Mouse (Mus musculus) lung, postnatal 4 days (tissue): ENCODE results near the gene Ssbp3.

Source experiments
- DNase-seq, 2 experiments: peaks; one replicate each; pipeline ENCODE4 v3.0.0; 2021

Ssbp3 gene

DNA sequence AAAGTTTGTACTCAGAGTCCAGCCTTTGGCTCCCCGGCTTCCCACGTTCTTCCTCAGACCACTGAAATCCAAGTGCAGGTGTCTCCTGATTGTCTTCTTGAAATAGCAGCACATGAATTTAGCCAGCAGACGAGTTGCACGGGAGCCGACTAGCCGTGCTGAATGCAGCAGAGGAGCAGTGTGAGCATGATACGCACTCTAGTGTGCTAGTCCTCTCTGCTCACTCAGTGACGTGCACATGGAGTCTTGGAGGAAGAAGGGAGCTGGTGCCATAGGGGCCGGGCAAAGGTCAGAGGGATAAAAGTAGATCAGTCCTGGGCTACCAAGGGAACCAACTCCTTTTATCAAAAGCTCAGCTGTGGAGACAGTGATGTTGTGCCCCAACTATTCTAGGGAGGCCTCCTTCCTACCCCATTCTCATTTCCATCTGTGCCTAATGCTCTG lies 103.3 kb downstream of the Ssbp3 start:
- no peak for DNase-seq

DNA sequence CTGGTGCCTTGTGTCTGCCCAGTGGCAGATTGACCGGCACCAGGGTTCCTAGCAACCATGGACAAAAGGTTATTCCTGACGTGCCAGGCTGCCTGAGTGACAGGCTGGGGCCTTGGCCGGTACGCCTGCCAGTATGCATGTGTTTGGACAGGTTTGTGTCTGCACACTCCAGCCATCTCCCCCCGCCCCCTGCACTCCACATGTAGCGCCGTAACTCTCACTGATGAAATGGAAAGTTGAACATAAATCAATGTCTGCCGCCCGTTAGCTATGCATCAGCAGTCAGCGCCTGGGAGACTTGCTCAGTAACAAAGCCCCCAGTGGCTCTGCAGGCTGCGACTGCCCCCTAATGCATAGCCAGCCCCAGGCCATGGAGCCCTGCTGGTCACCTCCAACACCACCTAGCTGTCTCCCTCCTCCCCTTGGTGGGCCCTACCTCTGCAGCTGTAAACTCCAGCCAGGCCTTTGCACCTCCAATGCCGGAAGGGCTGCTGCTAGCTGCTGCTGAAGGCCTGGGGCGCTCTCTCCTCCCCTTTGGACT lies 105.5 kb downstream of the Ssbp3 start:
- peak; percentile 16 to 33 for DNase-seq

DNA sequence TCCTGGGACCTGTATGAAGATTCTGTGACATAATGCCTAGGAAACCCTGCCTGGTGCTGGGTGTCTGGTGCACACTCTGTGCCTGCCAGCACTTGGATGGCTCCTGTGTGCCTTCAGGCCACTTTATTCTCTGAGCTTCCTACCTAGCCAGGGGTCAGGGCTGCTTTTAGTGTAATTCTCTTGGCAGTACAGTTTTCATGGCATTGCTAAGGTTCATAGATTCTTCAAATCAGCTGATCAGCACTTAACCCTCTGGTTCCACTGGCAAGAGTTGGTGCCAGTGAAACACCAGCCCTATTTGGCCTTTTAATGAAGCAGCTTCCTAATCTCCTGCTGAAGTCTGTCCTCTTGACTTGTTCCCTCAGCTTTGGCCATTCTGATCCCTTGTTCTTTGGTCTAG lies 106.8 kb downstream of the Ssbp3 start:
- no peak for DNase-seq

DNA sequence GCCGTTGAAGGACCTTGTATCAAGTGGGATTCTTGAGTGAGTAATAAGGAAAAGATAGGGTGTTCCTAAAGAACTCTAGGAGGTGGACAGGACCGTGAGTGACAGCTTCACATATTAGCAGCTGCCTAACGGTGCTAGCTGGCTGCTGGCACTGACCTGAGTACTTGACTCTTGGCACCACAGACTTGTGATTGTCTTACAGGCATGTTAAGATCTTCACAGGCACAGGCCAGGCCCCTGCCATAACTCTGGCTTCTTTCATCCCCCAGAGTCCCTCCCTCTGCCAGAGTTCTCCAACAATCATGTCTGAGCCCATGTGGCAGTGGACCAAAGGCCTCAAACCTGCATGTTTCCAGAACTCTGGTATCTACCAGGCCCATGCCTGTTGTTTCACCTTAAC lies 108.0 kb downstream of the Ssbp3 start:
- no peak for DNase-seq

DNA sequence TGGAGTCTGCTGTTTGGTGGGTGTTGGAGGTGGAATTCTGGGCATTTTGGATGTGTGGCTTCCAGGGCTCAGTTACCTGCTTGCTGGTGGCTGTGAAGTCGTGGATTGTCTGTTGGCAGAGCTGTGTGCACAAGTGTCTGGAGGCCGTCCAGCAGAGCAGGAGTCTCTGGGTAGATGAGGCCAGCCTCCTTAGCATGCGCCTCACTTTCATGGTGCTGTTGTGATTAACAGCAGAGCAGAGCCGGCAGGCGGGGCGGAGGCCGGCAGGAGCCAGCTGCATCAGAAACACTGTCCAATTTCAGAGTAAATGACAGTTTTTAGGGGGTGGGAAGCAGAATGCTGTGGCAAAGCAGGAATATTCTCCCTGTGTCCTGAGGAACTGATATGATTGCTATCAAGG lies 108.5 kb downstream of the Ssbp3 start:
- DNase-seq, result peak in 1 of 2 experiments; percentile 42

DNA sequence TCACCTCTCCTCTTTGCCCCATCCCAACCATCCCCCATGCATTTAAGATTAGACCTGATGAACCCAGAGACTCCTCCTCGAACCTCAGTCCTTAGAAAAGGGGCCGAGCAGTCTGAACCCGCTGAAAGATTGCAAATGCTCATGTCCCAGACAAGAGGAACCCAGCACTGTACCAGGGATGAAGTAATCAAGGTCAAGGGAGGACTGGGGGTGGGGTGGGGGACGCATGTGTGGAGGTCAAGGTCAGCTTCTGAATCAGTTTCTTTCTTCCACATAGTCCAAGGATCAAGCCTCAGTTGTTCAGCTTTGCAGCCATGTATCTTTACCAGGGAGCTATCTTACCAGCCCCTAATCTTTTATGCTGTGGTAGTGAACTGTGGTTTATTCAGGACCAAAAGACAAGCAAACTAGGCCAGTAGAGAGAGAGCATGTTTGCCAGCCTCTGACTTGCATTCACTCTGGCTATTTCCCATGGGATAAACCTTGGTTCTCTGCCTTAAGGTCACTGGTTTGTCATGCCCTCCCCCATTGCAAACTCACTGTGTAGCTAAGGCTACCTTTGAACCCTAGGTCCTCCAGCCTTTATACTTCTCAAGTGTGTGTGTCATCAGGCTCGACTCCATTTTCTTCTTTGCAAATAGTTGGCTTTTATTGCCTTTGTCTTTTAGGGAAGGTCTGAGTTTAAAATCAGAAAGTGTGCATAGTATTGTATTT lies 109.9 kb downstream of the Ssbp3 start:
- DNase-seq, result no peak

DNA sequence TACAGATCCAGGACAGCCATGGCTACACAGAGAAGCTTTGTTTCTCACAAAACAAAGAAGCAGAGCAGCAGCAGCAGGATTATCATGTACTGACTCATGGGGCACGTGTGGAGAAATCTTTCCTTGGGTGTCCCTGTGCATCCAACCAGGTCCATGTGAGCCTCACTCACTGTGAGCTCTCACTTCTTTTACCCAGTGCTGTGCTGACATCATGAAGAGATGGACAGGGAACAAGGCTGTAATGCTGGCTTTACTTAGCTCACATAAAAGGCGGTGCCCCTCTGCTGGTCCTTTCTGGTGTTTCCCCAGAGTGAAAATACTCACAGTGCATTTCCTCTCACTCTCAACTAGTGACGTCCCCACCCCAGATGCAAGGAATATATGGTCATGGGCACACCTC lies 111.0 kb downstream of the Ssbp3 start:
- DNase-seq, result no peak

DNA sequence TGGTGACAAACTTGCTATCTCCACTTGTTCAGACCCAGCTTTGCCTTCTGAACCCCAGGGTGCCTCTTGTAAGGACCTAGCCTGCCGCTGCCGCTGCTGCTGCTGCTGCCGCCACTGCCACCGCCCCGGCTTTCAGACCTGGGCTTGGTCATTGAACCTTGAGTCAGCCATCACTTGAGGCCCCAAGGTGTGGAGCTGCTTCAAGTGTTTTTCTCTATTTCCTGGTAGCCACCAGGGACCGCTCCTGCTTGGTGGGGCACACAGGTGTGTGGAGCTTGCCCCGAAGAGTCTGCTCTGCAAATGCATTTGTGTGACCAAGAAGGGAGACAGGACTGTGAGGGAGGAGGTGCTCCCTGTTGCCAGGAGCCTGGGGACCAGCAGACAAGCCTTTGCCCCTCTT lies 114.4 kb downstream of the Ssbp3 start:
- no peak for DNase-seq

DNA sequence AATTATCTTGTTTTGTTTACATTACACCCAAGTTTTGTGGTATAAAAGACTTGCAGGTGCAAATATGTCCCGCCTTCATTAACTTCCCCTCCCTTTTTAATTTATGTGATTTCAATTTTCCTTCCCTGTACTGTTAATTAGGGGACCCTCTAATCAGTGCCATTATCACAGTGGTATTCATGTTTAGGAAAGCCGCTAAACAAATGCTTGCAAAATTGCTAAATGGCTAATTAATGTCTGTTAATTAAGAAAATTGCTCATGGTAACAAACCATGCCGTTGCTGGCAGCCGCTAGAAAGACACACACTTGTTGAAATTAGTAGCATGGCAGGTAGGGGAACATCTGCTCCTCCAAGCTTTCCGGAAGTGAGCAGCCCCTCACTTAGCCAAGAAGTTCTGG lies 114.9 kb downstream of the Ssbp3 start:
- no peak for DNase-seq

DNA sequence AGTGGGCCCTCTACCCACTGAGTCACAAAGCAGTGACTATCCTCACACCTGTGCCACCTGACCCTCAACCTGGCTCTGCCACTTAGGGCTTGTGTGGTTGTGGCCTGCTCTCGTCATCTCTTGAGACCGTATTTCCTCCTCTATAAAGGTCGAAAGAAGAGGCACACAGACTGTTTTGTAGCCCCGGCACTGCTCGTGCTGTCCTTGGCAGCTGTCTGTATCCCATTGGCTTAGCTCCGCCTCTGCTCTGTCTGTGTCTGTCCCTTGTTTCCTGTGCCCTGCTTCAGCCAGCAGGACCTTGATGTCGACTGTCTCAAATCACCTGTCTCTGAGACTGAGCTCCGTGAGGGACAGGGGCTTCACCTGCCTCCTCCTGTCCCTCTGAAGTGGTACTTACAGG lies 116.0 kb downstream of the Ssbp3 start:
- DNase-seq, result no peak

DNA sequence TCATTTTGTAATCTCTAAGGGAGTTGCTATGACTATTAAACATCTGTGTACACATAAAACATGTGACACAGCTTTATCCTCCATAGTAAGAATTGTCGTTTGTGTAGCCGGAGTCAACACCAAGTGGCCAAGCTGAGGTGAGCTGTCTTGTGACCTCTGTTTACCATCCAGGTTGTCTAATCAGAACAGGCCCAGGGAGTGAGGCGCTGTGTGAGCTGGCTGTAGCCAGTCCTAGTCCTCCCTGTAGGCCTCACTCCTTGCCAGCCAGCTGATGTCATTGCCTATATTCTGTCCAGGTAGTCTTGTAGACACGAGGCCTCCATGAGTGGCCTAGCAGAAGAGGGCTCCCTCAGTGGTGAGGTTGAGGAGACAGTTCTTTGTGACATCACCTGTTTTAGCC lies 125.2 kb downstream of the Ssbp3 start:
- no peak for DNase-seq

DNA sequence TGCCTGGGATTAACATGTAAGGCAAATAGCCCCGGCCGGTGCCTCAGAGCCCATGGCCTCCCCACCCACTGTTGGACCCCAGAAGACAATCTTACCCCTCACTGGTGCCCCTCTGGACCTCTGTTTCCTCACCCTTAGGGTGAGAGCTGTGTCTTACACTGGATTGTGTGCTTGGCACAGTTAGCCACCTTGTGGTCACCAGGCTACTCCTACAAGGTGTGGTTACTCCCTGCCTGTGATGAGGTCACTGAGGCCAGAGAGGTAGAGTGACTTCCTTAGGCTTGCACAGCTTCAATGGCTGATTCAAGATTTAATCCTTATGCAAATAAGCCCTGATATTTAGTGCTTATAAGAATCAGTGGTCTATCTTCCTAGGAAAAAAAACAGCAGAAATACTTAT lies 126.5 kb downstream of the Ssbp3 start:
- DNase-seq, result no peak

DNA sequence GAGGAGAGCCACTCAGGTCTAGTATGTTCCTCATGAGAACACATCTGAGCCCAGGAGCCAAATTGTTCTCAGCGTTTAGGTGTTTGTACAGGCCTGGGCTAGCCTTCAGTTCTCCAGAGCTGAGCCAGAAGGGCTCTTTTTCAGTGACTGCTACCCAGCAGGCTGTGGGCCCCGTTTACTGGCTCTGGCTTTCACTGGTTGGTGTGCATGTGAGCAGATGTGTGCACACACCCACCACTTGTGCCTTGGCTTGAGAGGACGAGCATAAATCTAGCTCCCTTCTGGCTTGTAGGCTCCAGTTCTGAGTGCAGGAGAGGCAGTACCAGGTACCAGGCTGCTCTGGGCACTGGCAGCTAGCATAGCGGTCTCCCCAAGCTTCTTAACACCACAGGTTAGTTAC lies 127.8 kb downstream of the Ssbp3 start:
- no peak for DNase-seq

DNA sequence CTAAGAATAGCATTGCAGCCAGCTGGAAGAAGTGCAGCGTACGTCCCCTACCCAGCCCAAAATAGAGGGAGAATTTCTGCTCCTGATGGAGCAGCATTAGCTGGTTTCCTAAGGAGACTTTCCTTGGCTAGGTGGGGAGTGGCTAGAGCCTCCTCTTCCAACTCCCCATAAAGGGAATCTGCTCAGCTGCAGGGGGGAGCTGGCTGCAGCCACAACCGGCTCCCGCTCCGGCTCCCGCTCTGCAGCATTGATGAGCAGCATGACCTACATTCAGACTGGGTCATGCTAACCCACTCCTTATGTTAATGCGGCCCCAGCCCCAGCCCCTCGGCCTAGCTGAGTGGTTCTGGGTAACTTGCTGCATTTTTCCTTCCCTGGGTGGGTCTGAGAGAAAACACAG lies 128.8 kb downstream of the Ssbp3 start:
- no peak for DNase-seq

DNA sequence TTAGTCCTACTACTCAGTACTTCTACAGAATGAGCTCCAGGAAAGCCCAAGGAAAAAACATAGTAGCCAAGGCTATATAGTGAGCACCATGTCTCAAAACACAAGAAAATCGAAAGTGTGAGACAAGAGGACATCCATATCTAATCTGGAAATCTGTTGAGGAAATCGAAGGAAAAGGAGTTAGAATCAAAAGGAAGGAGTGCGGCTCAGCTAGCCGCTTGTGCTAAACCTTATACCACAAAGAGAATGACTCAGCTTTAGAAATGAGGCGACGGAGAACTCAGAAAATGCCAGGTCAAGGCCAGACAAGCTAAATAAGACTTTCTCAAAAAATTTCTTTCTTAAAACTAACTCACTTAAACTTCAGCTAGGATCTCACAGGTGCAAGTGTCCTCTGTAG lies 131.8 kb downstream of the Ssbp3 start:
- DNase-seq, result no peak

DNA sequence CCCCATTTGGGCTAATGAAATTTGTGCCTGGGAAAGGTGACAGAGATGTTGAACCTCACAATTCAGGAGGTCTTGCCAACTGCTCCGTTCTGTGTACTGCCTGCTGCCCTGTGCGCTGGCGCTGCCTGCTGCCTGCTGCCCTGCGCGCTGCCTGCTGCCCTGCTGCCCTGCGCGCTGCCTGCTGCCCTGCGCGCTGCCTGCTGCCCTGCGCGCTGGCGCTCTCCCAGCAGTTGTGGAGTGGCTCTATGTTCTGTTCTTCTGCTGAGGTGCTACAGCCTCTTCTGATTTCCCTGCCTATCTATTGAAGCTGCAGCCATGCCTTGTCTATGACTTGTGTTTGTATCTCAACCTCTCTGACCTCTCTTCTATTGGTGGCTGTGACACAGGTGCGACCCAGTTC lies 134.7 kb downstream of the Ssbp3 start:
- DNase-seq, result no peak

DNA sequence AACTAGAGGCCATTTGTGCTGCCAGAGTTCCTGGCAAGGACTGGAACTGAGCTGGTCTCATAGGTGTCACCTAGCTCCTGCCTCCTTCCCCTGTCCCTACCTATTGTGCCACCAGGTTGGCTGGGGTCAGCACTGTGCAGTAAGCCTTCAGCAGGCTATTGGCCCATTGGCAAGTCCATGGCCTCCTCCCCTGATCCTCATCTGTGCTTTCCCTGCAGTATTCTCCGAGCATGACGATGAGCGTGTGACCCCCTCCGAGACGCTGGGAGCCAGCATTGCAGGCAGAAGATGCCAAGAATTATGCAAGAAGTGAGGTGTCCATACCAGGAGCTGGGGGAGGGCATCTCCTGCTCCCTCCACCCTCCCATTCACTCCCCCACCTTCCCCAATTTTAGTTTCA lies 137.3 kb downstream of the Ssbp3 start:
- DNase-seq, result no peak

DNA sequence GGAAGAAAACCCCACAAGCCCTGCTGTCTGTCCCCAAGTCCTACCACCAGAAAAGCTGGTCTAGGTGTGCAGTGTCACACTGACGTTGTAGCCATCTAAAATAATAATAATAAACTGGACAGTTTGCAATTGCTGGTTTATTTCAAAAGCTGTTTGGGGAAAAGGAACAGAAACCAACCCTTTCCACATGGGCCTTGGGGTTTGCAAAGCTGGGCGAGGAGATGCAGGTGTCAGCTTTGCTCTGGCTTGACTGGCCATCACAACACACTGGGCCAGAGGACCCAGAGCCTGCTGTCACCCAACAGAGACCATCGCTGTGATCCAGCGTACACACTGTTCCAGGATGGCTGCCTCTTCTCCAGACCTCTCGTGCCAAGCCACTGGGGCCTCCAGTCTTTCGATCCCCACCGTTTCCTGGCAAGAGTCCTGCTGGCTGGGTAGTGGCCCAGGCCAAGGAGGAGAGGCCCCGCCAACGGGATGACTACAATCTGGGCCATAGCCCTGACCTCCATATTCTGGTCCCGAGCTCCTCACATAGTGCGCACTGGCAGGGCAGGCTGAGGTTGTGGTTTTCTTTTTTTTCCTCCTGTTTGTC lies 138.2 kb downstream of the Ssbp3 start:
- no peak for DNase-seq

DNA sequence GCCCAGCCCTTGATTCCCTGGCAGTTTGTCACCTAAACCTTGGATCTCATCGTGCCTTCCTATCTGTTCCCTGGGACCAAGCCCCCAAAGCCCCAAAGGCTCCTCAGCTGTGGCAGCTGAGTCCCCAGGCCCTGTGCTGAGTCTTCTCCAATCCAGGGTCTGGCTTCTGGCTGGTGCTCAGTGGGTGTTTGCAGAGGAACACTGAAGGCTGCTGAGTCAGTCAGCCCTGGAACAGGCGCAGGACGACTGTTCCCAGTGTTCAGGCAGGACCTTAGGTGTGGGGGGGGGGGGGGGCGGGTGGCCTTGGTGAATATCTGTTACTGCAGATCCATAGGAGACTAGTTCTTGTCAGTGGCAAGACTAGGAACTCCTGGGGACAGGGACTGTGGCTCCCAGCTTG lies 141.4 kb downstream of the Ssbp3 start:
- DNase-seq, result no peak

DNA sequence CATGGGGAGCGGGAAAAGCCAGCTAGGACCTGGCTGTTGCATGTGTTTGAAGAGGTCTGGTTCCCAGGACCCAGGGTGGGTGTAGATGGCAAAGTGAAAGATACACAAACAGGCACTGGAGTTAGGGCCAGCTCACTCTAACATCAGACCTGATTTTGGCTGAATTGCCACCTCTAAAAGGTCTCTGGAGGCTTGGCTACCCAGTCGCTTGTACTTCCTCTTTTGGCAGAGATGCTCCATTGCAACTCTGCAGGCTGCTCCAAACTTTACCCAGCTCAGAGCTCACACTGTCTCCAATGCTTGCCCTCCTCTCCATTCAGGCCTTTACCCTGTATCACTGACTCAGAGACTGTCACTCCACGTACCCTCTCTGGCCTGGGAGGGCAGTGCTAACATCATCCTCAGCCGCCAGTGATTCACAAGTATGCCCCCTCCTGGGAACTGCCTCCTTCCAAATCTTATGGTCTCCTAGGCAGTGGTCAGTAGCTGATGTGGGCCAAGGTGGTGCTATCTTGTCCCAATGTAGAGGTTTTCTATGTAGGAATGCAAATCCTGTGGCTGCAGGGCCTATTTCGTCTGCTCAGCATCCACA lies 142.6 kb downstream of the Ssbp3 start:
- DNase-seq, result no peak

DNA sequence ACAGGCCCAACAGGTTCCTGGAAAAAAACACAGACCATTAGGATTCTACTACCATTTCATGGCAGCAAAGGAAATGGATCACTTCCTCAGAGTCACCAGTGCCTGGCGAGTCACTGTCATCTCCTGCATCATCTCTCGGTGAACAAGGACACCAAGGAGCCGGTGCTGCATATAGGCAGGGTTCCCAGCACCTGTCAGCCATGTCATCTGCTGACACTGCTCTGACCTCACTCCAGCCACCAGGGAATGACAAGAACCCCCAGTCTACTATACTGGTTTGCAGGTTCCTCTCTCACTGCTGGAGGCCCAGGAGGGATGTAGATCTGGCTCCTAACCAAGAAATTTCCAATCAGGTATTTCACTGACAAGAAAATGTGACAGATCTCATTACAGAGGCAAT lies 145.6 kb downstream of the Ssbp3 start:
- DNase-seq, result no peak

DNA sequence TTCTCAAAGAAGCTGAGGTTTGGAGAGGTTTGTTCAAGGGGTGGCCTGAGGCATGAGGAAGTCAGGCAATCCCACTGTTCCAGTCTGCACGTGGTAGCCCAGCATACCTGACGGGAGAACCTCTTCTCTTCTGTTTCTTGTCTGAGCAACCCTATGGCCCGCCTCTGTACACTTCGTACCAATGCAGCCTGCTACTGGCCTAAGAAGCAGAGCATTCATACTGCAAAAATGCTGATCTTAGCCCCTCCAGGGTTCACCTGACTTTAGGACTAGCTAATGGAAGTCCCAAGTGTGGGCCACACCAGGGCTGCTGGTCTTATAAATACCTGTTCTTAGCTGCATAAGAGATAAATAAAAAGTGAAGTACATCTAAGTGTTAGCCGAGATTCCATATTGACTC lies 147.8 kb downstream of the Ssbp3 start:
- DNase-seq, result no peak

DNA sequence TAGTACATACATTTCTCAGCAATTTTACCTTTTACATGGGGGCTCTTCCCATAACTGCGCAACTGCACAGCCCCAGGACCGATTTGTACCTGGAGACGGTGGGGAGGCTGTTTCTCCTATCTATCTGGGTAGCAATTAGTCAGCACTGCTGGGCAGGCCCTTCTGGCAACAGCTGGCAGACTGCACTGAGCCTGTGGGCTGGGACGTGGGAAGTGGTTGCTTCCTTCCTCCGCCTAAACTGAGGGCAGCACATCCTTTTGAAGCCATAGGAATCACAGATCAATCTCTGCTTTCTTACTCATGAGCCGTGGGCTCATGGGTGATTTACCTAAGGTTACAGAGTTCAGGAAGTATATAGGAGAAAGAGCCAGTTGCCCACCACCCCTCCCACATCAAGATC lies 148.3 kb downstream of the Ssbp3 start:
- peak; percentile 33 to 52 for DNase-seq

DNA sequence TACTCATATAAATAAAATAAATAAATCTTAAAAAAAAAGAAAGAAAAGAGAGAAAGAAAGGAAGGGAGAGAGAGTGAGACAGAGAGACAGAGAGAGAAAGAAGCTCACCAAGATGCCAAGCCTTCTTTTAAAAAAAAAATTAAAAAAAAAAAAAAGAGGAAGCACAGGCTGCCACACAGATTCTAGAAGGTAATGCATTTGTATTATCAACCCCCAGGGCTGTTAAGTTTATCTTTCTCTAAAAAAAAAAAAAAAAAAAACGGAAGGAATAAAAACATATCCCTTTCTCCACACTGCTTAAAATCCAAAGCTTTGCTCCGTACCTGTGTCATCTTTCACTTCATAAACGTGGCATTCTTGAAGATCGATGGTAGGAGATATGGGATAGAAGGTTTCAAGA lies 151.1 kb downstream of the Ssbp3 start:
- DNase-seq, result no peak
